Mouse (Mus musculus) B cell, adult (primary cell): ENCODE measurements around the gene Ppl. TPM values are rescaled to one million over a fixed set of nuclear protein-coding genes. Genes with fewer than 3 reads are reported as not detected.

Experiments used
- total RNA-seq: library from RNA; stranded (reverse); gene quantifications from 4 replicates; pipeline ENCODE4 v1.2.4, GENCODE M21; 2023; ENCODE audit not compliant: inconsistent age

Ppl gene
- 5.2 to 8.3 TPM (median 6.6 TPM) in 4 replicates for total RNA-seq

GRCm38 (mm10) chr16:5132401-5132801 is at the start of gene Ppl:
Gene Ppl, minus strand, starts transcription at chr16:5132421.

DNA sequence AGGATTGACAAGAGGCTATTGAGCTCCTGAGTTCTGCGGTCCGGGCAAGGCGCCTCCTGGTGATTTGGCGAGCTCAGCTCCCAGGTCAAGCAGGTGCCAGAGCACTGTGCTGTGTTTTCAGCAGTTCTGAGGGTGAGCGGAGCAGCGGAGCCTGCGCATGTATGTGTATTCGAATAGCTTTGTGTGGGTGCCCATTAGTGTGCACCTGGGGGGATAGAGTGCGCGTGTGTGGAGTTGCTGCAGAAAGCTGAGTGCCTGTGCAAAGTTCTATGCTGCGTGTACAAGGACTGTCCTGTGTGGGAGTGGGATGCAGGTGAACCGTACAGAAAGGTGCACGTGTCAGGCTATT is 14.8 kb upstream of the Ppl start, which contains the start of gene Sec14l5:
TSS of gene Sec14l5 (plus strand) at position 73 of the 349 bp plus-strand sequence.

GRCm38 (mm10) chr16:5049774-5050234 is 82.4 kb downstream of the Ppl start, which contains the start of the genes Glyr1 and Ubn1:
Gene Glyr1, minus strand, starts transcription at chr16:5049863.
Gene Ubn1, plus strand, starts transcription at chr16:5050057.

Other genes with a start within 250 kb of the Ppl start
- 138 to 157 TPM (median 152 TPM) in 4 replicates for gene Mgrn1, start 246.2 kb downstream of the Ppl start, total RNA-seq
- gene Nudt16l1, start 193.7 kb downstream of the Ppl start, total RNA-seq, result 45.2 to 47.4 TPM (median 46.1 TPM) in 4 replicates
- 78.8 to 99.2 TPM (median 87.6 TPM) in 4 replicates for gene Anks3, start 168.2 kb downstream of the Ppl start, total RNA-seq
- gene Sept12, start 134.6 kb downstream of the Ppl start, total RNA-seq, result not detected in 4 replicates
- gene Smim22, start 125.1 kb downstream of the Ppl start, total RNA-seq, result not detected in 4 replicates
- 103 to 117 TPM (median 113 TPM) in 4 replicates for gene Rogdi, start 118.9 kb downstream of the Ppl start, total RNA-seq
- gene Glyr1, start 82.6 kb downstream of the Ppl start, total RNA-seq, result 147 to 149 TPM (median 149 TPM) in 4 replicates
- 75.6 to 88.8 TPM (median 81.9 TPM) in 4 replicates for gene Ubn1, start 82.4 kb downstream of the Ppl start, total RNA-seq
- 0.21 TPM in 2 of 4 replicates, not detected in the others for gene Sec14l5, start 14.7 kb upstream of the Ppl start, total RNA-seq
- gene Nagpa, start 71.6 kb upstream of the Ppl start, total RNA-seq, result 24.5 to 35.5 TPM (median 28.1 TPM) in 4 replicates
- not detected in 4 replicates for gene AU021092, start 89.9 kb upstream of the Ppl start, total RNA-seq
- 36.6 to 41.5 TPM (median 40.2 TPM) in 4 replicates for gene Alg1, start 101.2 kb upstream of the Ppl start, total RNA-seq
- gene Eef2kmt, start 123.6 kb upstream of the Ppl start, total RNA-seq, result 13.1 to 17.0 TPM (median 15.7 TPM) in 4 replicates